Mouse (Mus musculus) ovary, postnatal 10 days (tissue): ENCODE results near the gene Stx1b.

Experiments used
- DNase-seq: peaks from one replicate; pipeline ENCODE4 v3.0.0; 2022; ENCODE audit warnings: low spot score

Gene Stx1b

DNA sequence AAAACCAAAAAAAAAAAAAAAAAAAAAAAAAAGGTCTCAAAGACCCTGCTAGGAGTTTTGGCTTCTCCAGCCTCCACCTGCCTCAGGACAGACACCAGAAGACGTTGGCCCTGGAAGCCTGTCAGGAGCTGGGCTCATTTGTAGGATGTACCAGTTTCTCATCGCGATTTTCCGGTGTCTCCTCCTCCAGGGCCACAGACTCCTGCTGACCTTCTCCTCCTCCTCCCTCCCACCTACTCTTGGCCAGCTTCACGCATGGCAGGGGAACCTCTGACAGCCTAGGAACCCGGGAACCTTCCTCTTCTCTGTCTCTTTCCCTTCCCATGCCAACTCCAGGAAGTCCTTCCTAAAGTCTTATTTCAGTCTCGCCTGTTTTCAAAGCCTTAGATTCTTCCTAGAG is 7.3 kb downstream of the Stx1b start:
- no peak for DNase-seq

DNA sequence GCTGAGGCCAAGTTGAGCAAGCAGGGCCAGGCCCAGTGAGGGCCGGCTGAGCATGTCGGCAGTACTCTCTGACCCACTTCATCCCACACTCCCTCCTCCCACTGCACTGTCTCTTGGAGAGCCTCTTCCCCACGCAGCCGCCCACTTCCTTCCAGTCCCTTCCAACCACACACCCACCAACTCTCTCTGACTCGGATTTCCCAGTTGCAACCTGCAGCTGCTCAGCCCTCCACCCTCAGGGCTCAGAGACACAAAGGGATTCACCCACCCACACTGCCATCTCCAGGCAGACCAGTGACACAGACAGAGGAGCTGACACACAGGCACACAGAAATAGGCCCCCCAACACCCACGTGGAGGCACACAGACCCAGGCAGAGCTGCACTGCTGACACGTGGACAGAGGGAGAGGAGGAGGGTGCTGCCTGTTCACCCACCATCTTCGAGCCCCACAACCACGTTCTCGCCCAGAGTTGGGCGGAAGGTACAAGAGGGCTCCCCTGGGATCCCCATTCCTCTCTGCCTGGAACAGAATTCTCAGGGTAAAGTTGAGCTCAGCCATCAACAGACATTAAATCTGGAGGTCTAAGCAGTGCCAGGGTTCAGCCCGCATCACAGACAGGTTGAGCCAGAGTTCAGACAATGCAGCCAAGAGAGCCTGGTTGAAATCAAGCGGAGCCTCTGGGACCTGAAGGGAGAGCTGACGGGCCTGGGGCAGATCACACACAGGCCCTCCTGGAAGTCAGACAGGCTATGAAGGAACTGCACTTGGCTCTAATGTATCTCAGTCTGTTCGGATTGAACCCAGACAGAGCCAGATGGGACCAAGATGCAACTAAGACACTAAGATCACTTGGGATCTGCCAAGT is 8.2 kb downstream of the Stx1b start:
- no peak for DNase-seq

DNA sequence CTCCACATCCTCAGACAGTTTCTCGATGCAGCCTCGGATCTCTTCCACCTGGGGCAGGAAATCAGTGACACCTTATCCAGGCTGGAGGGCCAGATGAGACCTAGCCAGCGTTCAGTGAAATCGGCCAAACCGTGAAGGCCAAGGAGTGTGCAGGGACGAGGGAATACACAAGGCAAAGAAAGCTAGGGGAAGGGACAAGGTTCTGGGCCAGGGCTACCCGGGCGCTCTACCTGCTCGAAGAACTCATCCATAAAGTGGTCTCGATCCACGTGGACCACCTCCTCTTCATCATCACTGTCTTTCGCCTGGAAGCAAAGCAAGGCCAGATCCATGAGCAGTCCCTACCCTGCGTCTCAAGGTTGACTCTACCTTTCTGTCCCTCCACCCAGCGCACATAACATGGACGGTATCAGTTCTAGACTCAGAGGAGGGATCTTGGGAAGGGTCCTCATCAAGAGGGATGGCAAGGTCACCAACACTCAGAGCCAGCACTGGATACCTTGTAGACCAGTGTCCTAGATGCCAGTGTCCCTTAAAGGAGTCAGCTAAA is 9.2 kb downstream of the Stx1b start:
- DNase-seq, result no peak

DNA sequence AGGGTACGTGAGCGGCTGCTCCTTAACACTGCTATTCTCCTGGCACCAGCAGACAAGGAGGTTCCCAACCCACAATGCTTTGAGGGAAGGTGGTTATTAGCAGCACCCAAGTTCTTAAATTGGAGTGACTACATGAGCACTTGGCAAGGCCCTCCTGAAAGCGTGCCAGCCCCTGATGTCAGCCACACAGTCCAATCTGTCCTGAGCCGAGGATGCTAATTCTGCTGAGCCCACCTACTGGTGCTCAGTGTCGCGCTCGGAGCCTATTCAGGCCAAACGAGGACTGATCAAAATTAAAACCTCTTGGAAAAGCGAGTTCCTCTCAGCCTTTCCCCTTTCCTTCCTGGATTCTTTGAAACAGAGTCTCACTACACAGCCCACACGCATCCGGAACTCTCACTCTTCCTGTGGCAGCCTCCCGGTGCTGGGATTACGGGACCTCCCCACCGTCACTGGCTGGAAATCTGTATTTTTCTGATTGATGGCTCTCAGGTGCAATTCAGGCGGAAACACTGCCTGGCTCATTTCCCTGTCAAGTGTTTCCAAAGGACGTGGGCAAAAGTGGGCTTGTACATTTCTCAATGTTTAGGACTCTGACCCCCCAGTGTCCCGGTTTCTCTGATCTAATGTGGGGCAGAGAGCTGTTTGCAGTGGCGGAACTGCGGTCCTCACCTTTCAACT is 10.0 kb downstream of the Stx1b start:
- DNase-seq, result no peak

DNA sequence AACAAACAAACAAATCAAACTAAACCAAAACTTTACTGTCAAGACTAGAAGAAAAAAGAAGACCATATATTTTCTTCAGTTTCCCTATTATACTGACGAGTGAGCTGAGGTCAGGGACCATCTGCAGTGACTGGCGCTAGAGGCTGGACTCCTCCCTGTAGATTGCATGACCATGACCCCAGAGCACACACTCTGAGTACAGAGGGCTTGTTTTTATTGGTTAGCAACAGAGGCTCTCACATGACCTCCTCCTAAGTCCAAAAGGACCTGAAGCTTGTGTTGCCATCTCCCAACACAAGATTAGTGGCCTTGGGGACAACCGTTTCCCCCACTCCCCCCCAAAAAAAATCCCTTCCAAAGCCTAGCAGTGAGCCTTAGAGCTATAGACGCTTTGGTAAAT is 10.5 kb downstream of the Stx1b start:
- DNase-seq, result no peak

DNA sequence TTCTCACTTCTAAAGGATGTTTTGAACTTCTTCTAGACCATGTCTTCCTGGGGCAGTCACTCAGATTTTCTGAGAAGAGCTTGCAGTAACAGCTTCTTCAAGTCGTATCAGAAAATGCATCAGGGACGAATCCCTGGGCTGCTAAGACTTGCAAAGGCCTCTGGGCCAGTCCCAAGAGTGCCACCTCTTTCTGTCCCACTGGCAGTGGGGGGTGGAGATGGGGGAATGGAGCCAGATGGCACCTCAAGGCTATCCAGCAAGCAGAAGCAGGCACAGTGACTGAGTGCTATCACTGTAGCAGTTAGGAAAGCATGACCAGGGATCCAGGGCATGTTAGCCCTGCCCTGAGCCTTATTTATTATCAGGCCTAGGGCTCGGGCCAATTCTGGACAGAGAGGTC is 12.1 kb downstream of the Stx1b start:
- no peak for DNase-seq

DNA sequence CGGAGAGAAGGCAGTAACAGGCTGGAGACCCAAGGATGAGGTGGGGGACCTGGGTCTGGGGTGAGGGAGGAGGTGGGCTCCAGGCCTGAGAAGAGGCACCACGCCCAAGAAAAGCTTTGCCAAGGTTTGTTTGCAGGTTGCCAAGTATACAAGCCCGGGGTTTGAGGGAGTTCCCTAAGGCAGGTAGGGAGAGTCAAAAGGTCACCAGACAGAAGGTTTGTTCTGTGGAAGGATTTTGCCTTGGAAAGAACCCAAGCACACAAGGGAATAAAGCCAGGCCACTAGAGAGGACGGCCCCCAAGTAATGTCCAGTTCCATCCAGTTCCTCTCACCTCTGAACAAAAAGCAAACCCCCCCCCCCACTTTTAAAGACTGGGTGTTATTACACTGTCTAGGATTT is 13.1 kb downstream of the Stx1b start:
- no peak for DNase-seq

DNA sequence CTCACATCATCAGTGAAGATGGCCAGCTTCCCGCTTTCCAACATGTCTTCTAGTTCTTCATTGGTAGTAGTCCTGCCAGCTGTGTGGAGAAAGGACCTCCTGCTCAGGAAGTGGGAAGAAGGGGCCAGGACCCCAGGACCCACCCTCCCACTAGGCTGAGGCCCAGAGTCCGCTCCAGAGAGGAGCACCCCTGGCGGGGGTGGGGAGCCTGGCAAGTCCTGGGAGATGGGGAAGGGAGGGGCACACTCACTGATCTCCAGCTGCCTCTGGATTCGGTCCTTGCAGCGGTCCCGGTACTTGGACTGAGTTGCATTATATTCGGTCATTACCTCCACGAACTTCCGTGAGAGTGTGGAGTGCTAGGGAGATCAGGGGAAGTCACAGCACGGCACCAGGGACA is 13.7 kb downstream of the Stx1b start:
- no peak for DNase-seq

DNA sequence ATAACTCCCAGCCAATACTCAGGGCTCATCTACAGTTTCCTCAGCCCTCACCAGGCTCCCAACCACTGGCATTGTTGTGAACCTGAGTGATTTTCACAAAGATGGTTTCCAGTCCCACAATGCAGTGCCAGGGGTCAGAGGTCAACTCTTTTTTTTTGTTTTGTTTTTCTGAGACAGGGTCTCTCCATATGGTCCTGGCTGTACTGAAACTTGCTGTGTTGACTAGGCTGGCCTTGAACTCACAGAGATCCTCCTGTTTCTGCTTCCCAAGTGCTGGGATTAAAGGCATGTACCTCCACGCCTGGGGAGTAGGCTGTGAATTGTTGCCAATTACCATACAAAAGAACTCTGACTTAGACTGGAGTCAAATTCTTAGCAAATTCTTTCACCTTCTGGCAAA is 14.5 kb downstream of the Stx1b start:
- no peak for DNase-seq

DNA sequence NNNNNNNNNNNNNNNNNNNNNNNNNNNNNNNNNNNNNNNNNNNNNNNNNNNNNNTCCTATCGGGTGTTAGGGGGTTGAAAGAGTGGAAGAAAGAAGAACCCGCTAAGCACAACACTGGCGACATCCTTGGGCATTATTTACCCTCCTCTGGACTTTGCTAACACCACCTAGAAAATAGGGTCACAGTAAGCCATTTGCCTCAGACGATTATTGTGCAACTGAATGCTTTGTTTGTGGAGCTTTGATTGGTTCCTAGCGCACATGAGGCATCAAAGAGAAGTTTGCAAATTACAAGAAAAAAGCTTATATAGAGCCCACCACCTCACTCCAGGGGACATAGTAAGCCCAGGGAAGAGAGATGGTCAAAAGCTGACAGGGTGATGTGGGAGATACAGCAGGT is 15.5 kb downstream of the Stx1b start:
- no peak for DNase-seq

DNA sequence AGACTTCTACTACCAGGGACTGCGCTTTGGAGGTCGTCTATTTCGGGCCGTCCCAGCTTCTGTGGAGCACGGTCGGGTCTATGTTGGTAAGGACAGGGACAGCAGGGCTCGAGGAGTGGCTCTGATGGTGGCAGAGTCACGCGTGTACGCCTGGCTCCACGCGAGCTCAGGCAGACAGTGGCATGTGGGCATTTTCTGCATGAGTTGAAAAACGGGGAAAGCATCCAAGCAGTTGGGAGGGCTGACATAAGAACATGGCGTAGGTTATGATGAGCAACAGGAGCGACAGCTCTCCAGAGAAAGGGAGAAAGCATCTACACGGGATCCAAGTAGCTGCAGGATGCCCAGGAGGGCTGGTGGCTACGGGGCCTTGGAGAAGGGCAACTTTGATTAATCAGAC is 22.0 kb downstream of the Stx1b start:
- no peak for DNase-seq

DNA sequence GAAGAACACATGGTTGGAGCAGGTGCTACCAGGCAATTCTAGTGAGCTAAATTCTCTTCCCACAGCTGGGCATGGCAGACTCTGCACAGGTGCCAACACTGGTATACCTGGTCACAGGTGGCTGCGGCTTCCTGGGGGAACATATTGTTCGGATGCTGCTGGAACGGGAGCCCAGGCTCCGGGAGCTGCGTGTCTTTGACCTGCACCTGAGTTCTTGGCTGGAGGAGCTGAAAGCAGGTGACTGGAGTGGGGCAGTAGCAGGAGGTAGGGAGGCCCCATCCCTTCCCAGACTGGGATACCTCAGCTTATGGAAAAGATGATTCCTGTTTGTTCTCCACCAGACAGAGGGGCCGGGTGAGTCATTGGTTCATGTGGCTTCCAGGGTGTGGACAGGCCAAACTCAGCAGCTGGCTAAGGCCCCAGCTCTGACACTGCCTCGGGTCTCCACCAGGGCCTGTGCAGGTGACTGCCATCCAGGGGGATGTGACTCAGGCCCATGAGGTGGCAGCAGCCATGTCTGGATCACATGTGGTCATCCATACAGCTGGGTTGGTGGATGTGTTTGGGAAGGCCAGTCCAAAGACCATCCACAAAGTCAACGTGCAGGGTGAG is 23.2 kb downstream of the Stx1b start:
- DNase-seq, result no peak

DNA sequence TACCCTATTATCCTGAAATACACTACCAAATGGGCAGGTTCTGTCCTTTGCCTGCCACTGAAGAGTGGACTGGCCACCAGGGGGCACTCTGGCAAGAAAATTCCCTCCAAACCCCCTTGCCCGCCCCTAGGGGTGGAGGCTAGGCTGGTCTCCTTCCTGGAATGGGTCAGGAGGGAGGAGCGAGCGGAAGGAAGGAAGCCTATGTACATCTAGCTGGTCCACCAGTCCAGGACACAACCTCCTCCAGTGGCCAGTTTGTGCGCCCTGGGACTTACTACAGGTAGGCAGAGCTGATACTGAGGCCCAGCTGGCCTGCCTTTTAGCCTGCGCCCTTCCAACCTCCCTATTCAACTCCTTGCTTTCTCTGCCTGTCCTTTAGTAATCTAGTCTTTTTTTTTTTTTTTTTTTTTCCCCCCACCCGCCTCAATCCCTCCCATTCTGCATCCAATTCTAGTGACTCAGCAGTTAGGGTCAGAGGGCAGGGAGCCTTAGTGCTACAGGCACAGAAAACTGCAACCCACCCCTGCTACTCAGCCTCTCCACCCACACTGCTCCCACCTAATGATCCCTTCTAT is 23.8 kb downstream of the Stx1b start, which contains the start of gene Hsd3b7:
Gene Hsd3b7, plus strand, starts transcription at position 170 of the 575 bp plus-strand sequence.
- DNase-seq, result peak; percentile 84

DNA sequence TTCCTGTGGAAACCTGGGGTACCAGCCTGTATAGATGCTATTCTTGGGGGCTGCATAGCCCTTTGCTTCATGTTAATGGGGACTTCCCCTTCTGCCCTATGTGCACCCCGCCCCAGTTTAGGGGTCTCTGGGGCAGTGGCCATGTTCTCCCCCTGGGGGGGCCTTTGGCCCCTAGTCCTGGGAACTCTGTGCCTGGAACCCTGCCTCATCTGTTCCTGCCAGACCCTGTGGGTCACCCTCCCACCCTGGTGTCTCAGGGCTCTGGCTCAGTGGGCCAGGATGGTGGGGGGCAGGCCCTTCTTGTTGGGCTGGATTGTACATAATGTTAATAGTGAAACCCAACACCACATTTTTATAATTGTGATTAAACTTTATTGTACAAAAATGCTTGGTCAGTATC is 24.6 kb downstream of the Stx1b start:
- no peak for DNase-seq

DNA sequence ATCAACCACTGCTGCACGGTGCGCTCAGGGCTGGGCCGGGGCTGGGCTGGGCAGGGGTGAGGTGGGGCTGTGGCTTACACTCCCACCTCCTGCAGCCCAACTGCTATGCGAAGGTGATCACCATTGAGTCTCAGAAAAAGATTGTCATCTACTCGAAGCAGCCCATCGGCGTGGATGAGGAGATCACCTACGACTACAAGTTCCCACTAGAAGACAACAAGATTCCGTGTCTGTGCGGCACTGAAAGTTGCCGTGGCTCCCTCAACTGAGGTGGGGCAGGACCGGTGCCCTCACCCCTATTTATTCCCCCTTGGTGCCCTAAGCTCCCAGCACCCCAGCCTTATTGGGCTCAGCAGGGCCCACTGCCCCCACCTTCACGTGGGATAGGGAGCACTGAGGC is 25.1 kb downstream of the Stx1b start:
- DNase-seq, result no peak

DNA sequence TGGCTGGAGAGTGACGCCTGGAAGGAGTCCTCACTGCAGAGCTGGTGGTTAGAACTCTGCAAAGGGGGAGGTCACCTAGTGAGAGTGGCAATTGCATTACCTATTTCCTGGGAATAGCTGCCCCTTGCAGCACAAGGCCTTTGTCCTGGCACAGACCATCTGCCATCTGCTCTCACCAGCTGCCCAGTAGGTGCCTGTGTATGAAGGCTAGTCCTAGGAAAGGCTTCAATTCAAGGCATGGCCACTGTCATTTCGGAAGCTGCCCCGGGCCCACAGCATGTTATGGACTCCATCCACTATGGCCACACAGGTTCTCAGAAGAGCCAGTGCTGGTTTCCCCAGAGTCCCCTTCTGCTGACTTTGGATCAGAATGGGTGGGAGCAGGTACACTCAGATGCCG is 25.8 kb downstream of the Stx1b start:
- no peak for DNase-seq

DNA sequence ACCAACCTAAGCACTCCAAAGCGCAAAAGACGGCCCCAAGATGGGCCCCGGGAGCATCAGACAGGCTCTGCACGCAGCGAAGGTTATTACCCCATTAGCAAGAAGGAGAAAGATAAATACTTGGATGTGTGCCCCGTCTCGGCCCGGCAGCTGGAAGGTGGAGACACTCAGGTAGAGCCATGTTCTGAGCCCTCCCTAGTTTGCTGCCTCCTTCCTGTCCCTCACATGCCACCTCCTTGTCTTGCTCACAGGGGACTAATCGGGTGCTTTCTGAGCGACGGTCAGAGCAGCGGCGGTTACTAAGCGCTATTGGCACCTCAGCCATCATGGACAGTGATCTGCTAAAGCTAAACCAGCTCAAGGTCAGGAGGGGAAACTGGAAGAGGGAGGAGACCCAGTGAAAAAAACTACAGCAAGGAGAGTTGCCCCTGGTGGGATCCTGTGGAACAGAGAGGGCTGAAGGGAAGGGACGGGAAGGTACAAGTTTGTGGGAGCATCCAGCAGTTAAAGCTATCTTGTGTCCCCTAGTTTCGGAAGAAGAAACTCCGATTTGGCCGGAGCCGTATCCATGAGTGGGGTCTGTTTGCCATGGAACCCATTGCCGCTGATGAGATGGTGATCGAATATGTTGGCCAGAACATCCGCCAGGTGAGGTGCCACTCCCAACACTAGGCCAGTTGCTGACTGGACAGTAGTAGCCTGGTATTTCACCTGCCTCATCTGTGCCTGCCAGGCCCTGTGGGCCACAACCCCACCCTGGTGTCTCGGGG is 27.1 kb downstream of the Stx1b start:
- DNase-seq, result no peak

DNA sequence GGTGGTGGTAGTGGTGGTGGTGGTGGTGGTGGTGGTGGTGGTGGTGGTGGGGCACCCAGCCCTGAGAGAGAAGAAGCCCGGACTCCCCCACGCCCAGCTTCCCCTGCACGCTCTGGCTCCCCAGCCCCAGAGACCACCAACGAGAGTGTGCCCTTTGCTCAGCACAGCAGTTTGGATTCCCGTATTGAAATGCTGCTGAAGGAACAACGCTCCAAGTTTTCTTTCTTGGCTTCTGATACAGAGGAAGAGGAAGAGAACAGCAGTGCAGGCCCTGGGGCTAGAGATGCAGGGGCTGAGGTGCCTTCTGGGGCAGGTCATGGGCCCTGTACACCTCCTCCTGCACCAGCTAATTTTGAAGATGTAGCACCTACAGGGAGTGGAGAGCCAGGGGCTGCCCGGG is 39.0 kb downstream of the Stx1b start, which contains the start of gene Gm49388:
Gene Gm49388, plus strand, starts transcription at position 301 of the 400 bp plus-strand sequence.
- no peak for DNase-seq

DNA sequence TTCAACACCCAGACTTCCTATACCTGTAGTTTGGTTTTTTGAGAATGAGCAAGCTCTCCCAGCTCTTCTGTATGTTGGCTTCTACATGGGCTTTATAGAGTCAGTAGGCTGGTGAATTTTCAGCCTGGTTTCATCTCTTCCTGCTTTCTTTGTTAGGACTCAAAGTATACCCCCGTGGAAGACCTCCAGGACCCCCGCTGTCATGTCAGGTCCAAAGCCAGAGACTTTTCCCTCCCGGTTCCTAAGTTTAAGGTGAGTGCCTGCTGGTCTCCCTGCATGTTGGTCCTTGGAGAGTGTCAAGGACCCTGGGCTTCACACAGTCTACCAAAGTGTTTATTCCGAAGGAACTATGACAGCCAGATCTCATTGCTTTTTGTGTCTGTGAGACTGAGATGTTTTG is 46.0 kb downstream of the Stx1b start:
- DNase-seq, result no peak

DNA sequence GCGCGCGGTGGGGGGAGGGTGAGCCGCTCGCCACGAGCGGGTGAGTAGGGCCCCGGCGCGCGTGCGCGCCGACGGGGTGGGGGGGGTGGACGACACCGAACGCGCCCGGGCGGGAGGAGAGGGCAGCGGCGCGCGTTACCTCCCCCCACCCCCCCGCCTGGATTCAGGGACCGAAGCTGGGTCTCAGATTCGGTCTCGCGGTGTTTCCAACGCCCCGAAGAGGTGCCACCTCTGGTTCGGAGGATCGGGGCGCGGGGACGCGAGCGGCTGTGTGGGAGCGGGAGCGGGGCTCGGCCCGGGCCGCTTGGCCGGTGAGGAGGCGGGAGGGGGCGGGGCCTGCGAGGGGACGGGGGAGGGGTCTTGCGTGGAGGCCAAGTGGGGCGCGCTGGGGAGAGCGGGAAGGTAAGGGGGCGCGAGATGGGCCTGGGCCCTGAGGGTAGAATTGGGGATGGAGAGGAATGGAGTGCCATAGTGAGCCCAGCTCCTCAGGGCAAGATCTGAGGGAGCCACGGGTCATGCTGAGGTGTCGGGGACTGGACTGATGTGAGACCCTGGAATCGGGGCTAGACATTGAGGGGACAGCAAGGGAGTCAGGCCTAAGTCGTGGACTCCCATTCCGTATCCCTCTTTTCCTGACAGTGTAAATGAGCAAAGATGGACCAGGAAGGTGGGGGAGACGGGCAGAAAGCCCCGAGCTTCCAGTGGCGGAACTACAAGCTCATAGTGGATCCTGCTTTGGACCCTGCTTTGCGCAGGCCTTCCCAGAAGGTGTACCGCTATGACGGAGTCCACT is 46.7 kb downstream of the Stx1b start:
- peak; percentile 46 for DNase-seq
